Mouse (Mus musculus): ENCODE measurements around the gene Ctse. TPM values are rescaled to one million over a fixed set of nuclear protein-coding genes. Genes with fewer than 3 reads are reported as not detected.

Ctse gene
- polyA plus RNA-seq, 1 experiment from 2014 or later = not detected

DNA sequence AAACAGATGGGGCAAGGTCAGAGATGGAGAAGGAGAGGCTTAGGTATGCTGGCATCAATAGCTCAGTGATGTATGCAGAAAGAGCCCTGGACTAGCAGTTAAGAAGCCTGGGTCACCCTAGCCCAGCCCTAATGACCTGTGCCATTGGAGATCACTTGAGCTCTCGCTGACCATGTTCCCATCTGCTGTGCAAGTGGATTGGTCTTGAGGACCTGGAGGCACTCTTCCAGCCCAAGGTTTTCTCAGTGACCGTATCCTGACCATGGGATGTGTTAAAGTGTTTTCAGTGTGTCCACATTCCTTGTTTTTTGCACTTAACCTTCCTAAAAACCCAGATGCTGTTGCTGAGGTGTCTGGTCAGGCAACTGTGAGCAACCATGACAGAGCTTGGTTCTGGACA is 22.2 kb downstream of the Ctse start:
- WGBS = 96% methylated on average over 2 of the region's 2 CpGs
- ATAC-seq (ENCODE audit: low FRiP score) = no peak
- H3K9ac ChIP-seq = no peak overlapping the region

GRCm38 (mm10) chr1:131660716-131661472 is 22.8 kb downstream of the Ctse start:
- Histone ChIP-seq H3K27ac (no peak overlapping the region), H3K4me2 (no peak overlapping the region), H3K4me1 (peaks cover 7% of the 10 kb centered on the region), H3K4me3 (replicated peaks) (no peak overlapping the region), H3K9ac (no peak overlapping the region), H3K36me3 (replicated peaks) (no peaks in the 10 kb centered on the region), H3K27me3 (no peaks in the 10 kb centered on the region; the same call in none of the 2 replicates), H3K9me3 (no peaks in the 10 kb centered on the region)
- no peak for ATAC-seq (ENCODE audit: low FRiP score)
- 80% methylated on average over 7 of the region's 7 CpGs for WGBS

More for the DNA sequence above, 22.2 kb downstream of the Ctse start:
- Histone ChIP-seq H3K4me1 (peaks cover 7% of the 10 kb centered on the region), H3K27me3 (no peaks in the 10 kb centered on the region; the same call in none of the 2 replicates), H3K9me3 (no peaks in the 10 kb centered on the region), H3K27ac (no peak overlapping the region), H3K4me3 (replicated peaks) (no peak overlapping the region), H3K4me2 (no peak overlapping the region), H3K36me3 (replicated peaks) (no peaks in the 10 kb centered on the region)

- ATAC-seq (ENCODE audit: low FRiP score) = no peak
- H3K4me1 ChIP-seq = peaks cover 7% of the 10 kb centered on the region
- H3K27ac ChIP-seq = no peak overlapping the region
- no peaks in the 10 kb centered on the region for H3K9me3 ChIP-seq
- no peak overlapping the region for H3K9ac ChIP-seq
- WGBS = 74% methylated on average over 3 of the region's 3 CpGs
- H3K4me2 ChIP-seq = no peak overlapping the region
- no peaks in the 10 kb centered on the region for H3K36me3 ChIP-seq (replicated peaks)
- no peaks in the 10 kb centered on the region; the same call in none of the 2 replicates for H3K27me3 ChIP-seq
- no peak overlapping the region for H3K4me3 ChIP-seq (replicated peaks)
Measured at GRCm38 (mm10) chr1:131661749-131662148, 23.6 kb downstream of the Ctse start.

GRCm38 (mm10) chr1:131663286-131663995 is 25.3 kb downstream of the Ctse start:
- H3K27me3 ChIP-seq = no peaks in the 10 kb centered on the region; the same call in none of the 2 replicates

GRCm38 (mm10) chr1:131664136-131664535 is 26.0 kb downstream of the Ctse start:
- 87% methylated on average over 5 of the region's 5 CpGs for WGBS
- H3K4me2 ChIP-seq = no peak overlapping the region
- no peak overlapping the region for H3K9ac ChIP-seq
- ATAC-seq (ENCODE audit: low FRiP score) = no peak
- H3K27ac ChIP-seq = no peak overlapping the region
- no peak overlapping the region for H3K4me3 ChIP-seq (replicated peaks)
- H3K27me3 ChIP-seq = no peaks in the 10 kb centered on the region; the same call in none of the 2 replicates
- no peaks in the 10 kb centered on the region for H3K36me3 ChIP-seq (replicated peaks)
- no peaks in the 10 kb centered on the region for H3K9me3 ChIP-seq
- H3K4me1 ChIP-seq = no peaks in the 10 kb centered on the region

More at GRCm38 (mm10) chr1:131663286-131663995, 25.3 kb downstream of the Ctse start:
- no peak for ATAC-seq (ENCODE audit: low FRiP score)
- no peaks in the 10 kb centered on the region for H3K9me3 ChIP-seq
- WGBS = 91% methylated on average over 9 of the region's 9 CpGs
- no peak overlapping the region for H3K9ac ChIP-seq
- no peak overlapping the region for H3K4me3 ChIP-seq (replicated peaks)
- no peak overlapping the region for H3K4me2 ChIP-seq
- H3K27ac ChIP-seq = no peak overlapping the region
- H3K4me1 ChIP-seq = no peaks in the 10 kb centered on the region
- H3K36me3 ChIP-seq (replicated peaks) = no peaks in the 10 kb centered on the region

- Histone ChIP-seq H3K4me2 (no peak overlapping the region), H3K9ac (no peak overlapping the region), H3K4me1 (no peaks in the 10 kb centered on the region), H3K27ac (no peak overlapping the region), H3K4me3 (replicated peaks) (no peak overlapping the region), H3K9me3 (no peaks in the 10 kb centered on the region), H3K27me3 (no peaks in the 10 kb centered on the region; the same call in 1 of the 2 replicates), H3K36me3 (replicated peaks) (no peaks in the 10 kb centered on the region)
- ATAC-seq (ENCODE audit: low FRiP score) = no peak
- 84% methylated on average over 1 of the region's 1 CpGs for WGBS
Measured at GRCm38 (mm10) chr1:131665886-131666285, 27.8 kb downstream of the Ctse start.

DNA sequence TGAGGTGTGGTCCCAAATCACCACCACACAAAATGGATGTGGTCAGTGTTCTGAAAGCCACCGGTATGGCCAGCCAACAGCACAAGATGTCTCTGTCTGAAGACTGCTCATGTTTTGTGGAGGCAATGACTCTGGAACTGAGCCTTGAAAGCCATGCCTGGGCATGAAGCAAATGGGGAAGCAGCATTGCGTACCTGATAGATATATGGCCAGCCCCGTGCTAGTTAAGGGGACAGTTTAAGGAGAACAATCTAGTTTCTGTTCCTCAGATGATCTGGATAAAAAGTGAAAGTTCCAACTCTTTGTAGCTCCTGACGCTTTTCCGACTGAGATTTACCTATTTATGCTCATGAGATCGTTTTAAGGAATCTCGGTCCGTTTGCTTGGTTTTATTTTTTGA is 33.0 kb downstream of the Ctse start:
- ATAC-seq (ENCODE audit: low FRiP score) = no peak
- Histone ChIP-seq H3K9me3 (no peaks in the 10 kb centered on the region), H3K4me1 (no peaks in the 10 kb centered on the region), H3K36me3 (replicated peaks) (no peaks in the 10 kb centered on the region), H3K9ac (no peak overlapping the region), H3K4me2 (no peak overlapping the region), H3K27me3 (no peaks in the 10 kb centered on the region), H3K4me3 (replicated peaks) (no peak overlapping the region), H3K27ac (no peak overlapping the region)
- 95% methylated on average over 8 of the region's 8 CpGs for WGBS

GRCm38 (mm10) chr1:131672361-131672760 is 34.3 kb downstream of the Ctse start:
- Histone ChIP-seq H3K27me3 (no peaks in the 10 kb centered on the region), H3K36me3 (replicated peaks) (no peaks in the 10 kb centered on the region), H3K4me1 (no peaks in the 10 kb centered on the region), H3K9me3 (no peaks in the 10 kb centered on the region), H3K27ac (no peak overlapping the region), H3K9ac (no peak overlapping the region), H3K4me3 (replicated peaks) (no peak overlapping the region), H3K4me2 (no peak overlapping the region)
- ATAC-seq (ENCODE audit: low FRiP score) = no peak
- WGBS = 85% methylated on average over 7 of the region's 7 CpGs

DNA sequence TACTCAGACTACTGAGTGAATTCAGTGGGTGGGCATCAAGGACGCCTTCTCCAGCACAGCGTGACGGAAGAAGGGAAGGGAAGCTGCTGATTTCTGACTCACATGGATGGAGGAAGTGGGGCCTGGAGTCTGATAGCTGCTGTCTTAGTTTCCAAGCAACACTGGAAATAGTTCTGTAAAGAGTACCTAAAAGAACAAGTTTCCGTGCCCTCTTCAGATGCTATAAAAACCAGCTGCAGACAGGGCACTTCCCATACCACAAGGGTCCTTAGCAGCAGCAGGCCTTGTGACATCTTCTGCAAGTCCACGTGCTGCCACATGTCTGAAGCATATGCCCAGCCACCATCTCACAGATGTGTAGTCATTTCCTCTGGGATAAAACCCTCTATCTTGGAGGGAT is 41.5 kb downstream of the Ctse start:
- no peaks in the 10 kb centered on the region for H3K27me3 ChIP-seq
- ATAC-seq (ENCODE audit: low FRiP score) = no peak
- WGBS = 89% methylated on average over 5 of the region's 5 CpGs

DNA sequence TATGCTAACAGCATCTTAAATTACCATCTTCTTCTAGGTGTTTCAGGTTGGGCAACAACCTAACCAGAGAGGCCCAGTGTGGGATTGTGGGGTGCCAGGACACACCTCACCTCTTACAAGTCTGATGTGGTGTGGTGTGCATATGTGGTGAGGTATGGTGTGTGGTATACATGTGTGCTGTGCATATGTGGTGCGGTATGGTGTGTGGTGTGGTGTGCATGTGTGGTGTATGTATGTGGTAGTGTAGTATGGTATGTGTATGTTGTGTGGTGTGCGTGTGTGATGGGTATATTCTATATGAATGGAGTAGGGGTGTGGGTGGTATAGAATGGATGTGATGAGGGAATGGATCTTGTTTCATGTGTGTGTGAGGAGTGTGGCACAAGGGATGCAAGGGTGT is 49.6 kb downstream of the Ctse start:
- no peak overlapping the region for H3K27ac ChIP-seq

More for the DNA sequence above, 41.5 kb downstream of the Ctse start:
- no peaks in the 10 kb centered on the region for H3K9me3 ChIP-seq
- no peak overlapping the region for H3K27ac ChIP-seq
- H3K4me1 ChIP-seq = no peaks in the 10 kb centered on the region
- no peak overlapping the region for H3K9ac ChIP-seq
- no peaks in the 10 kb centered on the region for H3K36me3 ChIP-seq (replicated peaks)
- H3K4me3 ChIP-seq (replicated peaks) = no peak overlapping the region
- H3K4me2 ChIP-seq = no peak overlapping the region

DNA sequence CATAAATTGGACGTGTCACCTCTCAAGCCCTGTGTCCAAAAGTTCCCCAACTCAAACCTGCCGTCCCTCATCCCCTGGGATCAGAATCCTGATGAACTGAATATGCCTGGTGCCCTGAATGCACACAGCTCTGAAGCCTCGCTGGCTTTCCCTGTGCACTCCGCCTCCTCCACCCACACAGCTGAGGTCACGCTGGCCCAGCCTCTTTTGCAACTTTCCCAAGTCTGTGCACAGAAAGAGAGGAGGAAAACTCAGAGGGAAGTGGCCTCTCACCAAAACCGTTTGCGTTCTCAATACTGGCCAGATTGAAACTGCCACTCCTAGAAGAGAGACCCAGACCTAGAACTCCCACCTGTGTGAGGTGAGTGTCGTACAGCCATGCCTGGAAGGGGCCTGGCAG is 50.4 kb downstream of the Ctse start, which contains the start of gene Rab7b:
TSS of gene Rab7b (plus strand) at position 221 of the 400 bp plus-strand sequence.
- H3K36me3 ChIP-seq (replicated peaks) = no peaks in the 10 kb centered on the region
- H3K4me2 ChIP-seq = no peak within 1 kb of the TSS
- WGBS = 66% methylated on average over 8 of the region's 8 CpGs

More for the DNA sequence above, 49.6 kb downstream of the Ctse start:
- Histone ChIP-seq H3K9me3 (no peaks in the 10 kb centered on the region), H3K4me2 (no peak overlapping the region), H3K4me3 (replicated peaks) (no peak overlapping the region), H3K36me3 (replicated peaks) (no peaks in the 10 kb centered on the region), H3K27me3 (no peaks in the 10 kb centered on the region), H3K9ac (no peak overlapping the region), H3K4me1 (no peaks in the 10 kb centered on the region)
- ATAC-seq (ENCODE audit: low FRiP score) = no peak
- WGBS = 89% methylated on average over 2 of the region's 2 CpGs

DNA sequence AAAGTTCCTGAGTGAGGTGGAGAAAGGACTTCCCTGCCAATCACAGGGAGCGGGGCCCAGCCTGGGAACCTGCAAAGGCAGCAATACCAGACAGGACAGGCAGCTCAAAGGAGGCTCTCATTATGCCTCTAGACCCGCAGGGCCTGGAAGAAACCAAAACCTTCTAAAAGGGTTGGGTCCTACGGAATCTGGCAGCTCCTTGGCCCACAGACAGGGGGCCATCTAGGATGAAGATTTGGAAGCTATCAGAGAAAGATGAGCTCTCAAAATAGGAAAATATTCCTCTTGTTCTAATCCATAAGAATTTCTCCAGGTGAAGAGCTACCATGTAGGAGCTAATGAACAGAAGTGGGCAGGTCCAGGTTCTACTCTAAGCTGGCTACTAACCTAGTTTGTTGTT is 50.9 kb downstream of the Ctse start:
- WGBS = 65% methylated on average over 3 of the region's 3 CpGs
- no peak overlapping the region for H3K4me2 ChIP-seq
- H3K36me3 ChIP-seq (replicated peaks) = no peaks in the 10 kb centered on the region
- no peak overlapping the region for H3K4me3 ChIP-seq (replicated peaks)
- H3K4me1 ChIP-seq = no peaks in the 10 kb centered on the region
- H3K27me3 ChIP-seq = no peaks in the 10 kb centered on the region
- no peak overlapping the region for H3K27ac ChIP-seq
- H3K9ac ChIP-seq = no peak overlapping the region
- H3K9me3 ChIP-seq = no peaks in the 10 kb centered on the region
- no peak for ATAC-seq (ENCODE audit: low FRiP score)

More for the DNA sequence above, 50.4 kb downstream of the Ctse start, which contains the start of gene Rab7b:
- Histone ChIP-seq H3K9me3 (no peaks in the 10 kb centered on the region), H3K9ac (no peak within 1 kb of the TSS), H3K4me3 (replicated peaks) (no peak within 1 kb of the TSS), H3K27ac (no peak within 1 kb of the TSS), H3K27me3 (no peaks in the 10 kb centered on the region), H3K4me1 (no peaks in the 10 kb centered on the region)
- no peak for ATAC-seq (ENCODE audit: low FRiP score)

All from forebrain, embryonic 12.5 days (tissue).